Mouse (Mus musculus): ENCODE data around the gene Tex22.
A peak's percentile ranks its signal among the peaks of the same experiment; 100 is the strongest.

Gene Tex22

GRCm38 (mm10) chr12:113074329-113075062 is at the start of gene Tex22:
Gene Tex22, plus strand, starts transcription at chr12:113074502.
- DNase-seq (ENCODE audit: low spot score) = peak; percentile 35

- DNase-seq (ENCODE audit: low spot score) = no peak
Measured at GRCm38 (mm10) chr12:113026557-113026956, 47.7 kb upstream of the Tex22 start.

DNA sequence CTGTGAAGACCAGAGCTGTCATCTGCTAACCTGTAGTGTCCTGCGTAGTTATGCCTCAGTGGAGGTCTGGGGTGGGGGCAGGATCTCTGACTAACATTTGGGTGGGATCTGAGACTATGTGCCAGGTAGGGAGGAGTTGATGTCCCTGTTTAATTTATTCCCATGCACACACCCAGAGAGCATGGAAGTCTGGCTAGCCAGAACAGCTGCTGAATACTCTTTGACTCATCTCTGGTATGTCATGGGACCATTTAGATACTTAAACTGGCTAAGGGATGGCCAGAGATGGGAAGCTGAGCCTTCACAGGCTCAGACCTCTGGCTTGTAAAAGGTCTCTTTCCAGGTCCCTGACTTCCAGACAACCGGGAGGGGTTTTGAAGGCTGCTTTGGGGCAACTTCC is 46.8 kb upstream of the Tex22 start:
- DNase-seq (ENCODE audit: low spot score) = no peak

DNA sequence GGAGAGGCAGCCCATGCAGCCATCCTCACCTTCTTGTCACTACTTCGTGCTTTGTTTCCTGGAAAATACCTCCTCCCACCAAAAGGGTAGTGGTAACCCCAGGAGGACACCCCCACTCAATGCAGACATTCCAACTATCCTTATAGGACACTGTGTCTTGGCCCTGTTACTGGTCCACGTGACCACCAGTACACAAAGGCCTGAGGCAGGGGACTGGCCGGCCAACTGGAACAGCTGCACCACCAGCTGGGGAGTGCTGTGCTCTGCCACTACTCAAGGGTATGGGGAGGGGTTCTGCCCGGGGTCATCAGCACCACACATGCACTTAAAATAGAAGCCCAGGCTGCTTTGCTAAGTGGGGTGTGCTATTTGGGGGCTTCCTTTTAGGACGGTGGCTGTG is 46.2 kb upstream of the Tex22 start:
- DNase-seq (ENCODE audit: low spot score) = no peak

DNA sequence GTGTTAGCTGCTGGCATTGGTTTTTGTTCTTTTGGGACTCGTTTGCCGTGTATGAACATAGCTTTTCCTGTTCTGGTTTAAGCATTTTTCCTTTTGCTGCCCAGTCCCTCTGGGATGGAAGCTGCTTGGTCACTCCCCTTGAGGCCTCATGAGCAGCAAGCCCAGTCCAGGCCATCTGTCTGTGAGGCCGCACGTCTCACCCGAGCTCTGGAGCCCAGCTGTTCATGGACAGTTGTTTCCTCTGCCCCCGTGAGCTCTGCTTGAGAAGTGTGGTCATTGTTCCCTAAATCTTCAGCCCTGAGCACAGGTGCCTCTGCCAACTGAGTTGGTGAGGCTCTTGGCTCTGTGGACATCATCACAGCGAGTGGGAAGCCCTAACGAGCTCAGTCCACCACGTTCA is 45.4 kb upstream of the Tex22 start:
- no peak for DNase-seq (ENCODE audit: low spot score)

GRCm38 (mm10) chr12:113030046-113030445 is 44.3 kb upstream of the Tex22 start:
- no peak for DNase-seq (ENCODE audit: low spot score)

DNA sequence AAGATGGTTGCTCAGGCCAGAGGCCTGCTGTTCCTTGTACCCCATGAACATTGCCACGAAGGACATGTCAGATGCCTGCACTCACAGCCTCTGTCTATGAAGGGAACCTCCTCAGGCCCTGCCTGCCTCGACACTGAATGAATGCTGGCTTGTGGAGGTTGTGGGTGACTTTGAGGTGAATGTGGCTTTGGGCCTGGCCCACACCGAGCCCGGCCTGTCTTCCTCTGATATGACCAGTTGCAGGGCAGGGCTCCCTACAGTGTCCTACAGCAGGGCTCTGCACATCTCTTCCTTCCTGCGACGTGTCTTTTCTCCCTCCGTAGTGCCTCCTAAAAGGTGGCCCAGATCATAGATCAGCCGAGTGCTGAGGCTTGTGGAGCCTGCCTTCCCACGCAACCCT is 43.3 kb upstream of the Tex22 start:
- DNase-seq (ENCODE audit: low spot score) = no peak

DNA sequence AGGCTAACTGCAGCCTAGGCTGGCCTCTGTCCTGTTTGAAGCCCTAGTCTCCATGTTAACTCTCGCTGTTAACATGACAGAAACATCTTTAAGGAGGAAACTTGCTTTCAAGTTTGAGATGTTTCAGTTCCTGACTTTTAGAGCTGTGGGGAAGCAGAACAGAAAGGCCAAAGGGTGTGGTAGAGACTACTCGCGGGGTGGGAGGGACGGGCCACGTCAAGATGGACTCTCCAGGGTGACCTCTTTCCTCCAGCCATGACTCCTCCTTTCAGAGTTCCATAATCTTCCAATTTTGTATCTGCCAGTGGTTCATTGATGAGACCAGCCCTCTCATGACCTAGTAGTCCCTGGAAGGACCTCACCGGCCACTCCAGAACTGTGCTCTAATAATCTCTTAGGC is 42.9 kb upstream of the Tex22 start:
- DNase-seq (ENCODE audit: low spot score) = no peak

DNA sequence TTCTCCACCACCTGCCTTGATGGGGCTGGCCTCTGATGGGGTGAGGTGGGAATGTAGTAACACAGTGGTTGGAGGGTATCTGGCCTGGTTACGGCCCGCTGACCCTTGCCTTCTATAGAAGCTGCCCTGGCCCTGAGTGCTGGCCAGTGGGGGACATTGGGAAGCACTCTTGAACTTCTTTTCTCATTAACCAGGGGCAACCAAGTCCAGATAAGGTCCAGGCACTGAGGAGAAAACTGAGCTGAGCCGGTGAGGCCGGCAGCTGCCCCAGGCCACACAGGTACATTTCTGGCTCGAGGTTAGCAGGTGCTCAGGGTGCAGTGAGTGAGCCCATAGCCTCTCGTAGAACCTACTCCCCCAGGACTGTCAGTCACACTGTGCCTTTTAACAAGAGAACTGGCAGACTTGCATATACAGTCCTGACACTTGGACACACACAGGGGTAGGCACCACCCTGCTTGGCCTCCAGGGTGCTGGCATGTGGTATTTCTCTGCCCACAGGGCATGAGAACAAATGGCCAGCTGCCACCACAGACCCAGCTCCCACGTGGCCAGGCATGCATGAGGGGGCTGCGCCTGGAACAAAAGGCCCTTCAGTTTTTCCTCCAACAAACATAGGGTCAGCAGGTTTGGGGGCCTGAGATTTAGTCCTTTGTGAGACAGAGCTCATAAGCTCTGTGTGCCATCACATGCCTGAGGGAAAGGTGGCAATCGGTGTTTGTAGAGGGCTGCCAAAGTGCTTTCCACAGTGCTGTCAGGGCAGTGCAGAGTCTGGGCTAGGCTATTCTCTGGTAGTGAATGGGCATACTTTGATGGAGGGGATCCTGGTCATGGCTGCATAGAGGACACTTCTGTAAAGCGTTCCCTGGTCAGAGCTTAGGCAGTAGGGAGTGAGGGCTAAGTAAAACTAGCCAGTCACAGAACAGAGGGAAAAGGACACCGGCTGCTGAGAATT is 41.7 kb upstream of the Tex22 start:
- no peak for DNase-seq (ENCODE audit: low spot score)

DNA sequence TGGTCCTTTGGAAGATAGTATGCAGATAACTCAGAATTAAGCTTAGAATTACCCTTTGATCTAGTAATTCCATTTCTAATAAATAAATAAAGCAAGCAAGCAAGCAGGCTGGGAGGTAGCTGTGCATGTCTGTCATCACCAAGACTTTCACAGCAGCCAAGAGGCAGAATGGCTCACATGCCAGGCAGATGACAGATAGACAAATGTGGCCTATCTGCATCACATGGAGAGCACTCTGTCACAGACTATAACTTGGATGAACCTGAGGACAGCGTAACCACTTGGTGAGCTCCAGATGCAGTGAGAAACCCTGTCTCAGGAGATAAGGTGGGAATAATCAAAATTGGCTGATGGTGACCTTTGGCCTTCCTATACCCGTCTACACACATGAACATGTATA is 39.2 kb upstream of the Tex22 start:
- no peak for DNase-seq (ENCODE audit: low spot score)

- DNase-seq (ENCODE audit: low spot score) = no peak
Measured at GRCm38 (mm10) chr12:113036996-113037395, 37.3 kb upstream of the Tex22 start.

DNA sequence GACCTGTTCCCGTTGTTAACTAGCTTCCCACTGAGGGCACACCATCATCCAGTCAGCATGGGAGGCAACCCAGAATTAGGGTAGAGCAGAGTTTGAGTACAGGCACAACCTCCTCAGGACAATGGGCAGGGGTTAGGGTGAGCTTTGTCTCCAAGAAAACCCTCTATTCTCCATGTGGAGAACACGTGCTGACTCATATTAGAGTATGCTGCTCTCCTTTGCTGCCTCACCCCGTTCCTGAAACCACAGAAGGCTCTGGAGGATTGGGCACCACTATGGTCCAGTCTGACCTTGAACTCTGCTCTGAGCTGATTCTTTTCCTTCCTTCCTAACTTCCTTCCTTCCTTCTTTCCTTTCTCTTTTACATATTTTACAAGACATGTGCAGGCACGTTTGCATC is 35.9 kb upstream of the Tex22 start:
- DNase-seq (ENCODE audit: low spot score) = no peak

DNA sequence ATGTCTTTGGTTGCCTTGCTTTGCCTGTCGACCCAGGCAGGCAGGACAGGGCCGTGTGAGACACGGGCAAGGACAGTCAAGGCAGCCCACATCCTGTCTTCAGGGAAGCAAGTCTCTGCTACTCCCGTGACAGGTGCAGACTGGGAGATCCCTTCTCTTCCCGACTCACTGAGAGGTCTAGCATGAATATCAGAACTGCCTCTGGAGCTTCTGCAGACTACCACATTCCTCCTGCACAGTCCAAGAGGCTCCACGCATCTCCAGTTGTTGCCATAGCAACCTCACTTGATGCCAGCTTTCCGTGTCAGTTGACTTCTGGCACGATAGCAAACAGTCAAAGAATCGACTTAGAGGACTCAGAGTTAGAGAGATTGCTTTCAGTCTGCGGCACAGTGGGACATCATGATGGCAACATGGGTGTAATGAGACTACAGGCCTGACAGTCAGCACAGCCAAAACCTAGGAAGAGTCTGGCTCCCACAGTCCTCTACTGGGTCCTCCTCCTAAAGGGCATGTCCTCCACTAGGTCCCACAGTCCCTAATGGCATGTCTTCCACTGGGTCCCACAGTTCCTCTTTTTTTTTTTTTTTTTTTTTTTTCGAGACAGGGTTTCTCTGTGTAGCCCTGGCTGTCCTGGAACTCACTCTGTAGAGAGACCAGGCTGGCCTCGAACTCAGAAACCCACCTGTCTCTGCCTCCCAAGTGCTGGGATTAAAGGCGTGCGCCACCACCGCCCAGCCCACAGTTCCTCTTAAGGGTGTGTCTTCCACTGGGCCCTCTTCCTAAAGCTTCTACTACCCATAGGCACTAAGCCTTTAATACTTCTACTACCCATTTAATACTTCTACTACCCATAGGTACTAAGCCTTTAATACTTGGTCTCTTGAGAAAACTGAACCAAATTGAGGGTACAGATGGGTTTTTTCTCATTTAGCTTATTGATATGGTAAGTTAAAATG is 32.5 kb upstream of the Tex22 start:
- DNase-seq (ENCODE audit: low spot score) = no peak

- DNase-seq (ENCODE audit: low spot score) = no peak
Measured at GRCm38 (mm10) chr12:113042543-113042942, 31.8 kb upstream of the Tex22 start.

- no peak for DNase-seq (ENCODE audit: low spot score)
Measured at GRCm38 (mm10) chr12:113044916-113045677, 29.2 kb upstream of the Tex22 start.

DNA sequence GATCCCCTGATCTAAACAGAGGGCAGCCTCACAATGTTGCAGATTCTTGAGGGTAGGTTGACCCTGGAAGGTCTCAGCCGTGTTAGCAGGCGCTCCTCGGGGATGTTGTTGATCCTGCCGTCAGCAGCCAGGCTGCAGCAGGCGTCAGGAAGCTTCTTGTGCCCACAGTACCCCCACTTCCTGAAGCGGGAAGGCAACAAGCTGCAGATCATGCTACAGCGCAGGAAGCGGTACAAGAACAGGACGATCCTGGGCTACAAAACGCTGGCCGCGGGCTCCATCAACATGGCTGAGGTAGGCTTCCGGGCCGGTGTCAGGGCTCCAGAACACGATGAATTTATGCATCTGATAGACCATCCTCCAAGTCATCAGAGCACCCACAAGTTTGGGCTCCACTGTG is 27.4 kb upstream of the Tex22 start:
- DNase-seq (ENCODE audit: low spot score) = no peak

DNA sequence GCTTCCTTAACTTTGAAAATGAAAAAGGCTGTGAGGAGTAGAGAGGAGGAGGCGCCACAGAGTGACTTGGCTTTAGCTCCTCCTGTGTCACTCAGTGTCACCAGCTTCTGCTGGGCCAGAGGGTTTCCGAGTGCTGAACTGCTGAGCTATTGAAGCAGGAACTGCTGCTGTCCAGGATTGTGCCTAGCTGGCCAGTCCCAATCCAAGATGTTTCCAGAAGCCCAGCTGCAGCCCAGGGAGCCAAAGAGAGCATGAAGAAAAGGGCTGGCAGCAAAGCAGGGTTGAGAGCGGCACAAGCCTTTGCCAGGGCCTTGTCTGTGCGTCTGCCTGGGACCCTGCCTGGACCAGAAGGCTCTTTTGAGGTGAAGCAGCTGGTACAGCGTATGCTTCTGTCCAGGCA is 26.2 kb upstream of the Tex22 start:
- DNase-seq (ENCODE audit: low spot score) = no peak

GRCm38 (mm10) chr12:113049836-113050235 is 24.5 kb upstream of the Tex22 start:
- no peak for DNase-seq (ENCODE audit: low spot score)

DNA sequence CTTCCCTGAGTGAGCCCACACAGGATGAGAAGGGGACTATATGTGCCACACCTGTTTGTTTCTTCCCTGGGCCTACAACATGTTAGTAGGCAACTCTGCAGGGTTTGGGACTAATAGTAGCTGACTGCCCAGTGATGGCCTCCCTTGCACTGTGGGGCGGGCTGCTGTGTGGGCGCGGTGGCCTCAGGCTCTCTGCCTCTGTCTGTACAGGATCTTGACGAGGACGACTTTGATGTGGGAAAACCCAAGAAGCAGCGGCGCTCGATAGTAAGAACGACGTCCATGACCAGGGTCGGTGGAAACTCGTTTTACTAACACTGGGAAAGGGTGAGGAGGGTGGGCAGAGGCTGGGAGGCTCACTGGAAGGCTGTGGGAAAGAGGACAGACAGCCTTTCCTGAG is 23.6 kb upstream of the Tex22 start:
- no peak for DNase-seq (ENCODE audit: low spot score)

DNA sequence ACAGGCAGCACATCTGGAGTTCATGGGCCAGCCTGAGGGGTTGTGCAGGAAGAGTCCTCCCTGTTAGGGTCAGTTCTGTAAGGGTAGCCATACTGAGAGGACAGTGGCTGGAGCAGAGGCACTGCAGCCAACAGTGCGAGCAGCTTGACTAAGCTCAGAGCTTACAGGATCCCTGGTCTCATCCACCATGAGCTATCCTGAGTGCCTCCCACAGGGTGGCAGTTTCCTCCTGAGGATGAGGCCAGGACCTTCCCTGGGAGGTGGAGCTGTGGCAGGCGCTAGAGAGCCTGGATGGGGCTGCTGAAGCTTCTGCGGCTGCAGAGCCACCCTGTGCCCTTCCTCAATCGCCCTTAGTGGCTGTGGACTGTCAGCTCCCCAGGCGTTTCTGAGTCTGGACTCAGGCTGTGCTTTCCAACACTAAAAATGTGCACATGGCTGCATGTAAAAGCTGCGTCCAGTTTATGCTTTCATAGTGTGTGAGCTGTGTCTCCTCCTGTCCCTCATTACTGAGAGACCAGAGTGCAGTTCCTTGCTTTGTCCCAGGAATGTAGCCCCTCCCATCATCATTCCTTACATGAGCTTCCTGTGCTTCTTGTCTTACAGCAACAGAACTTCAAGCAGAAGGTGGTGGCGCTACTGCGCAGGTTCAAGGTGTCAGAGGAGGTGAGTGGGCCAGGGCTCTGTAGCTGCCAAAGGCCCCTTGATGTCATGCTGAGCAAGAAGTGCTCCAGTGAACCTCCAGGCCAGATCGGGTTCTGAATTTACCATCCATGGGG is 22.5 kb upstream of the Tex22 start:
- no peak for DNase-seq (ENCODE audit: low spot score)

DNA sequence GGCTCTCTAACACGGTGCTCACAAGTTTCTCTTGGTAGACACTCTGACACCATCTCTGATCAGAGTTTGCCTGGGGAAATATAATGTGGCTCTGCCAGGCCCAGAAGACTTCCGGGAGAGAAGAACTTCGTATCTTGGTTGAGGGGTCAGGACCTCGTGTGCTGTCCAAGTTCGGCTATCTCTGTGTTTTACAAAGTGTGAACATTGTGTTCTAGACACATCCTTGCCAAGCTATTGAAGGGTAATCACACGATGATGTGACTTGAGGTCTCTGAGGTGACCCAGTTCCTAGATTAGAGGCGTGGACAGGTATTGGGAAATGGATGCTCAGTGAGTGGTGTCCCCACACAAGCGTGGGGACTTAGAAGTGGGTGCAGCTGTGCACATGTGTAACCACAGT is 18.2 kb upstream of the Tex22 start:
- DNase-seq (ENCODE audit: low spot score) = no peak
